Mouse (Mus musculus) small intestine, adult 2 months (tissue): Measurements from ENCODE around the gene Atp6v1b1. TPM values are rescaled to one million over a fixed set of nuclear protein-coding genes. Genes with fewer than 3 reads are reported as not detected.
A peak's percentile ranks its signal among the peaks of the same experiment; 100 is the strongest.
"Not testable (repeated sequence)": the region's sequence is repeated elsewhere in the genome, so short reads cannot be mapped to it uniquely, and the experiment has no call there.

Source experiments
- H3K27ac ChIP-seq: fragments of 200-500 bp; 2 replicates; pipeline ENCODE4 v1.5.1; 2012; ENCODE audit warnings: low read depth, low read length, control low read depth, inconsistent platforms; ENCODE audit not compliant: insufficient read depth
- H3K27me3 ChIP-seq: fragments of 200-500 bp; 2 replicates; pipeline ENCODE4 v1.6.1; 2012; ENCODE audit warnings: mild to moderate bottlenecking, moderate library complexity, low read length, inconsistent platforms; ENCODE audit not compliant: control insufficient read depth, insufficient read depth
- H3K36me3 ChIP-seq: fragments of 200-500 bp; 2 replicates; pipeline ENCODE4 v1.6.1; 2012; ENCODE audit warnings: mild to moderate bottlenecking, low read length, control low read depth, inconsistent platforms; ENCODE audit not compliant: control insufficient read depth, insufficient read depth
- H3K4me1 ChIP-seq: fragments of 200-500 bp; 2 replicates; pipeline ENCODE4 v1.6.1; 2012; ENCODE audit warnings: low read length, inconsistent platforms, mixed read lengths; ENCODE audit not compliant: control insufficient read depth, insufficient read depth, insufficient read length
- H3K4me3 ChIP-seq: fragments of 200-500 bp; 2 replicates; pipeline ENCODE4 v1.5.1; 2012; ENCODE audit warnings: low read depth, mild to moderate bottlenecking, control low read depth, inconsistent platforms, low read length, moderate library complexity
- CTCF ChIP-seq: fragments of 200-500 bp; IDR thresholded peaks from 2 replicates; pipeline ENCODE4 v1.5.1; 2012; ENCODE audit warnings: low read depth, mild to moderate bottlenecking, control low read depth, inconsistent platforms, low read length, moderate library complexity, mixed read lengths; ENCODE audit not compliant: insufficient replicate concordance, insufficient read length; ENCODE audit errors: extremely low read depth
- POLR2A ChIP-seq: fragments of 200-500 bp; IDR thresholded peaks from 2 replicates; pipeline ENCODE4 v1.6.1; 2012; ENCODE audit warnings: low read depth, mild to moderate bottlenecking, control low read depth, inconsistent platforms, low read length, moderate library complexity
- WGBS: fragments of 180-500 bp; shearing (Covaris S2); methylation state at CpG from one replicate; pipeline ENCODE4 v1.1.7; 2018; 5-methylcytosine and 5-hydroxymethylcytosine counted together
- polyA plus RNA-seq: library from polyadenylated mRNA; depleted of rRNA; stranded (reverse); fragments of >200 nt; gene quantifications from 2 replicates; pipeline ENCODE4 v1.2.3, GENCODE M21; 2012

Atp6v1b1 gene
- polyA plus RNA-seq, 1 experiment = not detected

- TF ChIP-seq CTCF (peak; percentile 84), POLR2A (peak; percentile 79)
- peak within 1 kb of the TSS; percentile 94 for H3K4me3 ChIP-seq
- H3K27ac ChIP-seq = peak within 1 kb of the TSS; percentile 93
- peaks cover 13% of the 10 kb centered on the region for H3K36me3 ChIP-seq
- H3K27me3 ChIP-seq = no peaks in the 10 kb centered on the region
- under 1% methylated on average over 45 of the region's 45 CpGs for WGBS
- peaks cover 5% of the 10 kb centered on the region; the same call in 1 of the 2 replicates for H3K4me1 ChIP-seq
Observed at GRCm38 (mm10) chr6:83775638-83776293, 33.0 kb downstream of the Atp6v1b1 start, which contains the start of gene Tex261. Gene Tex261, minus strand, starts transcription at chr6:83775813.

GRCm38 (mm10) chr6:83778306-83778705 lies 35.5 kb downstream of the Atp6v1b1 start:
- no peak overlapping the region for H3K4me3 ChIP-seq
- H3K36me3 ChIP-seq = peaks cover 1% of the 10 kb centered on the region
- 89% methylated on average over 7 of the region's 7 CpGs for WGBS
- H3K27ac ChIP-seq = no peak overlapping the region
- TF ChIP-seq POLR2A (no peak), CTCF (no peak)
- H3K4me1 ChIP-seq = peaks cover 5% of the 10 kb centered on the region; the same call in 1 of the 2 replicates
- no peaks in the 10 kb centered on the region for H3K27me3 ChIP-seq

- H3K36me3 ChIP-seq = no peaks in the 10 kb centered on the region
- H3K4me1 ChIP-seq = peaks cover 5% of the 10 kb centered on the region; the same call in 1 of the 2 replicates
- H3K27me3 ChIP-seq = no peaks in the 10 kb centered on the region
- H3K4me3 ChIP-seq = no peak overlapping the region
- no peak for TF ChIP-seq POLR2A
- peak; percentile 77; the same call in 1 of the 2 replicates for TF ChIP-seq CTCF
- 6% methylated on average over 5 of the region's 5 CpGs for WGBS
- no peak overlapping the region for H3K27ac ChIP-seq
Observed at GRCm38 (mm10) chr6:83779026-83779425, 36.2 kb downstream of the Atp6v1b1 start.

- Histone ChIP-seq H3K36me3 (no peaks in the 10 kb centered on the region), H3K4me1 (no peaks in the 10 kb centered on the region; the same call in 1 of the 2 replicates), H3K4me3 (no peak overlapping the region), H3K27me3 (no peaks in the 10 kb centered on the region), H3K27ac (no peak overlapping the region)
- TF ChIP-seq POLR2A (no peak), CTCF (no peak)
- 59% methylated on average over 3 of the region's 3 CpGs for WGBS
Observed at GRCm38 (mm10) chr6:83786426-83786825, 43.6 kb downstream of the Atp6v1b1 start.

- 84% methylated on average over 7 of the region's 7 CpGs for WGBS
- H3K27ac ChIP-seq = no peak overlapping the region
Observed at GRCm38 (mm10) chr6:83788554-83788953, 45.8 kb downstream of the Atp6v1b1 start.

GRCm38 (mm10) chr6:83790533-83790932 lies 47.7 kb downstream of the Atp6v1b1 start:
- 86% methylated on average over 5 of the region's 5 CpGs for WGBS
- not testable (repeated sequence) for H3K27me3 ChIP-seq, H3K4me3 ChIP-seq, H3K36me3 ChIP-seq, H3K4me1 ChIP-seq, H3K27ac ChIP-seq

More at GRCm38 (mm10) chr6:83788554-83788953, 45.8 kb downstream of the Atp6v1b1 start:
- no peak for TF ChIP-seq POLR2A
- no peak for TF ChIP-seq CTCF
- no peak overlapping the region for H3K4me3 ChIP-seq
- no peaks in the 10 kb centered on the region; the same call in 1 of the 2 replicates for H3K4me1 ChIP-seq
- H3K27me3 ChIP-seq = no peaks in the 10 kb centered on the region
- H3K36me3 ChIP-seq = no peaks in the 10 kb centered on the region

- no peaks in the 10 kb centered on the region for H3K36me3 ChIP-seq
- H3K27me3 ChIP-seq = no peaks in the 10 kb centered on the region
- no peak overlapping the region for H3K27ac ChIP-seq
- H3K4me3 ChIP-seq = no peak overlapping the region
- peaks cover 2% of the 10 kb centered on the region; the same call in 1 of the 2 replicates for H3K4me1 ChIP-seq
- TF ChIP-seq POLR2A = no peak
- TF ChIP-seq CTCF = no peak
- WGBS = 50% methylated on average over 4 of the region's 4 CpGs
Observed at GRCm38 (mm10) chr6:83791251-83791890, 48.6 kb downstream of the Atp6v1b1 start.
